Mouse (Mus musculus) liver, adult (tissue): Measurements from ENCODE around the gene Ssu72.

Source experiments
- GATA4 ChIP-seq: IDR thresholded peaks from 2 replicates; pipeline ENCODE4 v1.6.1; 2014; ENCODE audit warnings: mild to moderate bottlenecking, low read length; ENCODE audit not compliant: insufficient replicate concordance

Ssu72 gene

DNA sequence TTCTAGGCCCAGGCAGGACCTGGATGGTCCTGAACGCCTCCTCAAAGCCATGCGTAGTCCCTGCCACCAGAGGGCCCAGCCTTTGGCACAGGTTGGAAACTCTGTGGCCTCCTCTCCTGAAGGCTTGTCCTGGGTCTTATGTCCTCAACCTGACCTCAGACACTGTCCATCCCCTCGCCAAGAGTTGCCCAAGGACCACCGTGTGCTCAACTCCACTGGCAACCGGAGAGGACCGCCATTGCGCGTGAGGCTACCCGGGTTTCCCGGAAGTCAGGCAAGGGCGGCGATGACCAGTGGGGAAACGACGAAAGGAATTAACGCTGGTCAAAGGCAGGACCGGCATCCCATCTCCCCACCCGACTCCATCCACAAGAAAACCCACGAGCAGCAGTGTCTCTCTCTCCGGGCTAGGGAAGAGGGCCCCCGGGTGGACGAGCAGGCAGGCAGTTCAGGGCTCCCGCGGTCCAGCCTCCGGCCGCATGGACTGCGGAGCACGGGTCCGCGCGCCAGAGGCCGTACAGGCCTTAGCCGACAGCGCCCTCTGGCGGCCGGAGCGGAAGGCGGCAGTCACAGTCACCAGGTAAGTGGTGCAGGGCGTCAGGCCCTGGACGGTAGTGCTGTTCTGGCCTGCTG lies 65.4 kb downstream of the Ssu72 start:
- no peak; the same call in 1 of the 2 replicates for TF ChIP-seq GATA4

DNA sequence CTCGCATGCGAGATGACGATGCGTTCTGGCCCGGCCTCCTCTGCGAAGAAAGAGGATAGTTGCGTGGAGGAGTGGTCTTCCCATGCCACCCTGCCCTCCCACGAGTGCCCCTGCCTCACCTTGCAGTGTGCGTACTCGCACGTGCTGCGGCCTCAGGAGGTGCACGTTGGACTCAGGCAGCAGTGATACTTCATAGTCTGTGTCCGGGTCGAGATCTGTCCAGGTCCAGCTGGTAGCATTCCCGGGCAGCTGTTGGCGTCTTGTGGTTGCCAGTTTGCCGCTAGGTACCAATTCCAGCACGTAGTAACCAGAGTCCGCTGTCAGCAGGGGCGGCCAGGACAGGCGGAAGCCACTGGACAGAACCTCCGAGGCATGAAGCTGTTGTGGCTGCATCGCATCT lies 66.0 kb downstream of the Ssu72 start:
- TF ChIP-seq GATA4, result no peak; the same call in 1 of the 2 replicates

DNA sequence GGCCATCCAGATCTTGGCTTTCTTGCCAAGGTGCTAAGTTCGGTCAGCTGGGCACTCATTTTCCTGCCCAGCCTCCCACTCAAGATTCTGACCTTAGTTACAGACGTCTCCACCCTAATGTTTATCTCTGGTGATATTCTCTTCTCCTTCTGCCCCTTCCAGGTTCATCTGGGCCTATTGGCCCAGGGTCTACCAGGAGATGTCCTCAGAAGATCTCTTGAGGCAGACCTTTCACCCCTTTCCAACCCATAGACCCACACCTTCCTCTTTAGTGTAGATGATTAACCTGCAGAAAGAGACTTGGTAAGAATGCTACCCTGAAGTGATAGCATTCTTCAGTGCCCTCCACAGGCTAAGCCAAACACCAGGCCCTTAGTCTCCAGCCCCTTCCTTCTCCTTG lies 67.1 kb downstream of the Ssu72 start:
- no peak for TF ChIP-seq GATA4

DNA sequence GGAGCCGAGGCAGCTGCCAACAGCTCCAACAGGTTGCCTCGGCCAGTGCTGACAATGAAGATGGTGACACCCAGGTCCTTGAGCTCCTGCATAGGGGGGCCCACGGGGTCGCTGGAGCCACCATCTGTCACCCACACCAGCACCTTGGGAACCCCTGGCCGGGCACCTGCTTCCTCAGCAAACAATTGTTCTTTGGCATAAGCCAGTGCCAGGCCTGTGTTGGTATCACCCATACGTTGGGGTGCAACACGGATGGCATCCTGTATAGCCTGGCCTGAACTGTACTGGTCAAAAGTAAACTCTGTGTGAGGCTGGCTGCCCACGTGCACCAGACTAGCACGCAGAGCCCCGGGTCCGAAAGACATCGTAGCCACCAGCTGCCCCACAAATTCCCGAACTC lies 68.2 kb downstream of the Ssu72 start:
- TF ChIP-seq GATA4, result no peak

DNA sequence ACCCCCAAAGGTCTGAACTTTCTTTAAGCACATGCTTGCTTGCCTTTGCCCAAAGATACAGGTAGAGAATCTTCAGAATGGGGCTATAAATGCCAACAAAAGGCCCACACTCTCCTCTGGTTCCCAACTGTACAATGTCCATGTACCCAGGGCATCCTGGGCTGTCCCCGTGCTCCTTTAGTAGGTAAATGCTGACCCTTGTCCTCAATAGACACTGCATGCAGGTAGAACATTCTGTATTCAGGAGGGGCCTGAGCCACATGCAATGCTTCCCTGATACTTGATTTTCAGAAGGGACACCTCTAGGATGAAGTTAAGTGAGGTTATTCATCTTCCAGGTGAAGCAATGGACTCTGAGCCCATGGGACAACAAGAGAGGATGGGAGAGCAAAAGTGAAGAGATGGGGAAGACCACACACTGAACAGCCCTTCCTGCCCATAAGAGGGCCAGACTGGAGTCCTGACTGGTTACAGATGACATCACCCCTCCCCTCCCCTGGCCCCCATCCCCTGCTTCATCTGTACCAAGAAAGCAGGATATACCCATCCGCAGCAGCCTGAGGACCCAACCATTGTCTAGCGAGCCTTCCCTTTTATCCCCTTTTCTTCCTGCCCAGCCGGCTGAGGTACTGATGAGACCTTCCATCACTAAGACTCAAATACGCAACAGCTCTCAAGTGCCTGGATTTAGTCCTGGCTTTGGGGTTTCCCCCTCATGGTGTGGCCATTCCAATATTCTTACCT lies 68.9 kb downstream of the Ssu72 start:
- no peak for TF ChIP-seq GATA4

DNA sequence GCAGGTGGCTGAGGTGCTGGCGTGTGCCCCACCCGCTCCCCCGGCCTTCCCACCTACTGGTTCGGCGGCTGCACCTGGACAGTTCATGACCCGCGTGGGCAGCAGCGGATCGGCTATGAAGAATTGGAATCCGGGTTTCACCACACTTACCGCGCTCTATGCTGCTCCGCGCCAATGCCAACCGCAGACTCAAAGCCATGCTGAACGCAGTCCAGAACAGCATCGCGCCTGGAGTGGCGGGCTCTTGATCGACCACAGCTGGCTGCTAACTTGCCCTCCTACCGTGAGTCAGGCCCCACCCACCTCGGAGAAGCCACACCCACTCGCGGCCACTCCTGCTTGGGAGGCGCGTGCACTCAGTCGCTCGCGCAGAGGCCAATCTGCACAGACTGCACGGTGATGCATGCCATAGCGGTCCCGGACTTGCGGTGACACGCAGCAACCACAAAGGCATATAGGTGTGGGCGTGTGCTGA lies 69.7 kb downstream of the Ssu72 start, which contains the start of gene Vwa1:
TSS of gene Vwa1 (minus strand) at position 419 of the 475 bp plus-strand sequence.
- TF ChIP-seq GATA4, result no peak

DNA sequence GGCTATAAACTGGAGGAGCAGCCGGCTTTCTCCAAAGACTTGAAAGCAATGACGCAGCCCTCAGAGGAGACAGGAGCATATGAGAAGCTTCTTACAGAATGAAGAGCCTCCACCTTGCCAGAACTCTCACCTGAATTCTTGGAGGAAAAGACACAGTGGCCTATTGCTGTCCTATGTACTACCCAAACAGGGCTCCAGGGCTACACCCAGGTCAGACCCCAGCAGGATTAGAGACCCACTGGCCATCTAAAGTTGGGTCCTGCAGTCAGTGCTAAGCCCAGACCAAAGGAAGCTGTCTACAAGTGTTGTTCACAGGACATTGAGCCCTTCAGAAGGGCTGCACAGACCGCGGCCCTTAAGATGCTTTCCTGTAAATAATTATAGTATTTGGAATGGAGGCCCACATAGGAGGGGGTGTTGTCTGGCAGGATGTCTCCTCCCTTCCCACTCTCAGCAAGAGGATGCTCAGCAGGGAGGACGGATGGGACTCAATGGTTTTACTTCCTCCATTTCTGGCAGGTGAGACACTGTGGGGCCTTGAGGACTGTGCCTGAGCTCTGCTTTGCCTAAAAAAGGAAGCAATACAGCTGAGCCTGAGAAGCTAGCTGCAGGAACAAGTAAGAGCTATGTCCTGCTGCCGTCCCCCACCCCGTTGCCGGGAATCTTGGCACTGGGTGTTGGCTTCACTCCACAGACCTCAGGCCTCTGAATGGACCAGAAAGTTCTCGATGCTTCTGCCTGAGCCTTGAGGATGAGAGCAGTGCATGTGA lies 70.6 kb downstream of the Ssu72 start:
- TF ChIP-seq GATA4, result no peak

DNA sequence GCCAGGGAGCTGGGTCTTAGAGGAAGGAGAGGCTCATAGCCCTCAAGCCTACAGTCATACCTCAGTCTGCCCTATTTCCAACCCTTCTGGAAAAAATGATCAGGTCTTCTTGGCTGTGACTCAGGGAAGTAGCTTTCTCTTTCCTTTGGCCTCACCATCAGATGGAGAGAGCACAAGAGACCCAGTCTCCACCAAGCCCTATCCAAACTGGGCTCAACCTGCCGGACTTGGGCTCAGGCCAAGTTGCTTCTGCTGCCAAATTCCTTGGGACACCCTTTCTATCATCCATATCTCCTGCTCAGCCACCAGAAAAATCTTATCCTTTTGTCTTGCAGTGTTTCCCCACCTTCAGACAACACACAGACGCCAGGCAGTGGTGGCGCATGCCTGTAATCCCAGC lies 71.3 kb downstream of the Ssu72 start:
- no peak for TF ChIP-seq GATA4

DNA sequence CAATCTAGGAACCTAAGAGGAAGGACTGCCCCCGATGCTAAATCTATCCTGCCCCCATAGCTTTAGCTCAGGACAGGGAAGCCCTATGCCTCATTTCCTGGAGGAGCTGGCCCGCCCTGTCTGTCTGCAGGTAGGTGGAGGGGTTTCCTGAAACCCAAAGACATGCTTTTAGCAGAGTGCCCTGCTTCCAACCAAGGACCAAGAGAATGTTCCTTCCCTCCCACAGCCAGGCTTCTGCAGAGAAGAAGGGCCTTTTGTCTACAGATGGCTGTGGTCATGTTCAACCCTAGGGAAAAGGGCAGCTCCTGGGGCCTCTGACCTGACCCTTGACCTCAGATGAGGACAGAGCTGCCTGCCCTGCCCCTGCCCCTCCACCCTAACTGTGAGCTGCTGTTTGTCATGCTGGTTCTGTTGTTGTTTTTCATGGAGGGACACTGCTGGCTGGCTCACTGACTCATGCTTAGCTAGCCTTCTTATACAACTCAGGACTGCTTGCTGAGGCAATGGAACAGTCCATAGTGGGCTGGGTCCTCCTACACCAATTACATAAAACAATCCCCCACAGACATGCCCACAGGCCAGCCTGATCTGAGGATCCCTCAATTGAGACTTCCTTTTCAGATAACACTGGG lies 72.2 kb downstream of the Ssu72 start:
- no peak for TF ChIP-seq GATA4

DNA sequence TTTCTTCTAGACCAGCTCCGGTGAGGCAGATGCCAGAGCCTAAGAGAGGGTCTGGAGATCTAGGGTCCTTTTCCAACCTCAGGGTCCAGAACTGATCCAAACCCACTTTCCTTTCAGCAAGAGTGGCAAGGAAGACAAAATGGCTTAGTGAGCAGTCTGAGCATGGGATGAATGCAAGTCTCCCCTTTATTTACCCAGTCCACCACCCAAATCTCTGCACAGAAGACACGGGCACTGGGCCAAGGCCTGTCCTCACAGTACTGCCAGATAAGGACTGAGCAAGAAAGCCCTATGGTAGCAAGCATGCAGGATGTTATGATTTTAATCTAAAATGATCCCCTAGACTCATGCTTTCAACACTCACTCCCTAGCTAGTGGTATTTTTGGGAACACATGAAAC lies 73.2 kb downstream of the Ssu72 start:
- no peak for TF ChIP-seq GATA4

DNA sequence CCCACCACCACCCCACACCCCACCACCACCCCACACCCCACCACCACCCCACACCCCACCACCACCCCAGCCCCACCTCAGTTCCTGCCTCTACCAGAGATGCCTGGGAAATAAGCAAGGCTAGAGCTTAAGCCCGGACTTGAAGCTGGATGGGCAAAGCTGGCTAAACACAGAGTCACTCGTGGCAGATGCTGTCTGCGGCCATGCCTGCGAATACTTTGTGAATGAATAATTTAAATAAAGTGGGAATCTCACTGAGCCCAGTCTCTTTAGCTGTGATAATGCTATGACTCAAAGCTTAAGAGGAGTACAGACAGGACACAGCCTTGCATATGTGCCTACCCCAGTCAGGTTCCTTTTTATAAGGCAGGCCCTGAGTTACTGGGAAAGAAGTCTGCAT lies 74.9 kb downstream of the Ssu72 start:
- no peak for TF ChIP-seq GATA4

DNA sequence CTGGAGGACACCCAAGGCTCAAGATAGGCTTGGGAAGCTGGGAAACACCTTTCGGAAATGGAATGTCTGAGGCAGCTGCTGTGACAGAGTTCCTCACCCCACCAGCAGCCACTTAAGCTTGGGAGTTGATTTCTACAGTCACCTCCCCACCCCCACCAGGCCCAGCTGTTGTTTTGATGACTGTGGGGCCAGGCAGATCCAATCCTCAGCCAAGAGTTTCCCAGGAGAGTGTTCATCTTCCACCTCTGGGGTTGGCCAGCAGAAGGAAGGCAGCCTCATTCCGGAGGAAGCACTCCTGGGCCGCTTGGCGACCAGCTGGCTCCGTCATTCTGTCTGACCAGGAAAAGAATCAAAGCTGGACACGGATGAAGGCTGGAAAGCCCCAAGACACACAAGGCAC lies 76.3 kb downstream of the Ssu72 start:
- TF ChIP-seq GATA4, result no peak
